Mouse (Mus musculus): ENCODE data around the gene Sema5a.

GRCm38 (mm10) chr15:32233451-32233850 lies 11.2 kb upstream of the Sema5a start:
- no peak for TF ChIP-seq POLR2A (IDR thresholded peaks at IDR 0.05; ENCODE audit: borderline replicate concordance, extremely low read depth, insufficient read depth, insufficient read length, poor library complexity, severe bottlenecking)
- no peak for TF ChIP-seq CTCF (IDR thresholded peaks at IDR 0.05; ENCODE audit: borderline replicate concordance, extremely low read depth, insufficient read depth, insufficient read length)

Data from brain, embryonic 14.5 days (tissue).